Mouse (Mus musculus) mature B cell (primary cell): ENCODE results near the gene Rcn3.
"Not testable (repeated sequence)": the region's sequence is repeated elsewhere in the genome, so short reads cannot be mapped to it uniquely, and the experiment has no call there.

Experiments
- in situ Hi-C: fragments of 300-500 bp; cut with MboI; formaldehyde crosslinking; loops from 2 replicates; pipeline ENCODE4 v1.14.3; 2019

The Rcn3 gene

DNA sequence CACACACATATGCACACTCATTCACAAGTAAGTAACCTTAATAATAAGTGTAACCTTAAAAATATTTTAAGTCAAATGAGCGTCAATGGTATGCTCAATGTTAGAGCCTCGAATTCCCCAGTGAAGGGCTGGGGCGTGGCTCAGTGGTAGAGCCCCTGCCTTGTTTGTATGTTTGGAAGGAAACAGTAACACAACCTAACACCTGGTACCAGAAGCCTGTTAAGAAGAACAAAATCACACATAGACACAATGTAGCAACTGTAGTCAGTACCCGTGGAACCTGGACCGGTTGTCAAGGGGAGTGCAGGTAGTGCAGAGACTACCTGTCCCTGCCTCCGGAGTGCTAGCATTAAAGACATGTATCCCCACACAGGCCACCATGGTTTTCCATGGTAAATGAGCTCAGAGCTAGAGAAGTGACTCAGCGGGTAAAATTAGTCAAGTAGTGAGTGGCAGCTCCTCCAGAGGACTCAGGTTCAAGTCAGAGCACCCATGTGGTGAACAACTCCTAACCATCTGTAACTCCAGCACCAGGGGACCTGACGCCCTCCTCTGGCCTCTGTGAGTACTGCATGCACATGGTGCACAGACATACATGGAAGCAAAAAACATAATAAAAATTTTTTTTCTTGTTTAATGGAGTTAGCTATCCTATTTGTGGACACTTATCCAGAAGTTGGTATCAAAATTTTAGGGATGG lies 6.7 kb upstream of the Rcn3 start:
- in situ Hi-C loops: no loop called here

DNA sequence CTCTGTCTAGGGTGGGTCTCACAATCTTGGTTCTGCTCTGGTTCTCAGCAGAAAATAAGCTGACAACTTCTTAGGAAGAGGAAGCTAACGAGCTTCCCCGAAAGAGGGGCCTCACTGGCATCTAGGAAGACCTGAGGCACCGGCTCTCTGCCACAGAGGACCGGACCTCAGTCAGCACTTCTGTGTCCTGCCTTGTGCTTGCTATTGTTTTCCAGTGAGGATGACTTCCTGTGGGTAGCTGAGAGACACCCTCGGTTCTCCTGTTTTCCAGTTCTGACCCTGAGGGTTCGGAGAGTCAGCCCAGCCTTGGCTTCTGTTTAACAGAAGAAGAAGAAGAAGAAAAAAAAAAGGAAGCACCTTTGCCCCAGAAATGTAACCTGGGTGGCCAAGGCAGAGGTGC lies 5.5 kb upstream of the Rcn3 start:
- in situ Hi-C loops: no loop called here

DNA sequence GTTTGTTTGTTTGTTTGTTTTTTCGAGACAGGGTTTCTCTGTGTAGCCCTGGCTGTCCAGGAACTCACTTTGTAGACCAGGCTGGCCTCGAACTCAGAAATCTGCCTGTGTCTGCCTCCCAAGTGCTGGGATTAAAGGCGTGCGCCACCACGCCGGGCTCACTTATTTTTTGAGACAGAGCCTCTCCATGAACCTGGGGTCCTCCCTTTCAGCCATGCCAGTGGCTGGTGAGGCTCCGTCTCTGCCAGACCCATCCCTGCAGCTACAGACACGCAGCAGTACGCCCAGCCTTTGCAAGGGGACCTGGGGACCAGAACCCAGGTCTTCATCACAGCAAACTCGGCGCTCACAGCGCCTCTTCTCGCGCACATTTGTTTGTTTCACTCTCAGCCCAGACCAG lies 3.9 kb upstream of the Rcn3 start:
- in situ Hi-C loops: not testable (repeated sequence)

GRCm38 (mm10) chr7:45095367-45095766 lies 3.3 kb upstream of the Rcn3 start:
- in situ Hi-C loops: no loop called here

DNA sequence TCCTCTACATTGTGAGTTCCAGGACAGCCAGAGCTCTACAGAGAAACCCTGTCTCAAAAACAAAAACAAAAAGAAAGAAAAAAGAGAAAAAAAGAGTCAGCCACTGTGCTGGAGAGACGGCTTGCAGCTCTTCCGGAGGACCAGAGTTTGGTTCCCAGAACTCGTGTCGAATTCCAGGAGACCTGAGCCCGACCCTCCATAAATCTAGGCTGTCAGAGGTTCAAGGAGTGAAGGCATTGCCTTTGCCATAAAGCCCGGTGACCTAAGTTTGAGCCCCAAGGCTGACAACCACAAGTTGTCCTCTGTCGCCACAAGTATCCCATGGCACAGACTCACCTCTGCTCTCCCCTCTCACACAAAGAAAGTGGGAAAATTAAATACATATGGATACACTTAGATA lies 2.1 kb upstream of the Rcn3 start:
- in situ Hi-C loops: no loop called here

DNA sequence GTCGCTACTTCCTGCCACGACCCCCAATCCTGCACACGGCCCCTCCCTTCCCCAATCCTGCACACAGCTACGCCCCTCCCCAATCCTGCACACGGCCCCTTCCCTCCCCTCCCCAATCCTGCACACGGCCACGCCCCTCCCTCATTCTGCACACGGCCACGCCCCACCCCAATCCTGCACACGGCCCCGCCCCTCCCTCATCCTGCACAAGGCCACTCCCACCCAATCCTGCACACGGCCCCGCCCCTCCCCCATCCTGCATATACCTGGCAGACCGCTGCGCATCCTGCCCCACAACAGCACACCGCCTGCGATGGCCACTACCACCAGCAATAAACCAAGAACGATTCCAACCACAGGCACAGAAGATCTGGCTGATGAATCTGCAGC lies 1.5 kb upstream of the Rcn3 start:
- in situ Hi-C loops: no loop called here

DNA sequence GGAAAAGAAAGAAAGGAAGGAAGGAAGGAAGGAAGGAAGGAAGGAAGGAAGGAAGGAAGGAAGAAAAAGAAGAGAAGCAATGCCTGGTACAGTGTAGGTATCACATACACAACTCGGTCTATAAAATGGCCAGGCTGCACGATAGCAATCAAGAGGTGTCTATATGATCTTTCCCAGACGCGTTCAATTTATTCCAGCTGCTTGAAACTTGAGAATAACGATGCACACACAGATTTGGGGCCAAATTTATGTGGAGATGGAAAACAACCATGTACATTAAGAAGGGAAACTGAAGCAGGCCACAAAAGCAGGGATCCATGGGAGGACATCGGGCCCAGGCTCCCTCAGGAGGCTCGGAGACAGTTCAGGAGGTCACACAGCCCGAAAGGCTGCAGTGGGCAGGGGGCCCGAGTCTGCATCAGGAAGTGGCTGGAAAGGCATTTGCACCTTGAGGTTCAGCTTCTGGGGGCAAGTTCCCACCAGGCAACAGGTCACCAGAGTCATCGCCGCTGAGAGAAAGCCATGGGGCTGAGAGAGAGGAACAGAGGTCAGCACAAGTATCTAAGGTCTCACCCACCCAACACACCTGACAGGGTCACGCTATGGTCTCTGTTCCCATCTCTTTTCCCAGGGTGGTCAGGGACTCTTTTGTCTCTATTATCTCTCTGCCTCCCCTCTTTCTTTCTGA lies 951 bp upstream of the Rcn3 start:
- in situ Hi-C loops: no loop called here

DNA sequence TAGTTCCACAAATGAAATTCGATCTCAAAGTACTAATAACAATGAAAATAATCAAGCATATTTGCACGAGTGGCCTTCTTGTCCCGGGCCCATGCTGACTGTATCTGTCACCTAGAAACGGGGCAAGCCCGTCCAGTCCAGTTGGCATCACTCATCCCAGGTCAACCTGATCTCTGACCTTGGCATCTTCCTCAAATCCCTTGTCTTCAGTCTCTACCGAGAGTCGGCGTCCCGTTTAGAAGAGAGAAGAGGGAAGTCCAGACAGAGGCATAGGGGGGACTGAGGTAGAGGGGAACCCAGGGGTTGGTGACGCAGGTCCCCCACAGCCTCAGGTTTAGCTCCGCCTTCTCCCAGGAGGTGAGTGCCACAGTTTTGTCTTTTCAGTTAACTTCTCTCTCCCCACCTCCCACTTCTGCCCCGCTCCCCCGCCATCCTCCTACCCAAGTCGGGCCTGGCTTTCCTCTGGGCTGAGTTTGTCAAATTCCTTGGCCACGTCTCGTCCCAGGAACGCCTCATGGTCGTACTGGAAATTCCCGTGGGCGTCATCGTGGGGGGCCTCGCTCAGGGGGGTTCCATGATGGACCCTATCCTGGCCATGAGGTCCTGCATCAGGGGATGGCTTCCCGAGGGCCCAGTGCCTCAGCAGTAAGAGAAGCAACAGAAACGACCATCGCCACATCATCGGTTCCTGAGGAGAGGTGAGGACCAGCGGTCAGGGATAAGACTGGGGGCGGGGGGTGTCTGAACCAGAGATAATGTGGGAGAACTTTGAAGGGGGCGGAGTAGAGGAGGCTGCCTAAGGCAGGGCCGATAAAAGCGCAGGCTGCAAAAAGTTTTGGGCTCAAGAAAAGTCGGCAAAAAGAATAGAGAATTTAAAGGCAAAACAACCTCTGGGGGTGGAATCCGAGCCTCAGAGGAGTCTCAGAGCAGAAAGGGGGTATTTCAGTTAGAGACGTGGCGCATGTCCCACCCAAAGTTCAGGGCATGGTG lies 725 bp downstream of the Rcn3 start:
- in situ Hi-C loops: no loop called here

DNA sequence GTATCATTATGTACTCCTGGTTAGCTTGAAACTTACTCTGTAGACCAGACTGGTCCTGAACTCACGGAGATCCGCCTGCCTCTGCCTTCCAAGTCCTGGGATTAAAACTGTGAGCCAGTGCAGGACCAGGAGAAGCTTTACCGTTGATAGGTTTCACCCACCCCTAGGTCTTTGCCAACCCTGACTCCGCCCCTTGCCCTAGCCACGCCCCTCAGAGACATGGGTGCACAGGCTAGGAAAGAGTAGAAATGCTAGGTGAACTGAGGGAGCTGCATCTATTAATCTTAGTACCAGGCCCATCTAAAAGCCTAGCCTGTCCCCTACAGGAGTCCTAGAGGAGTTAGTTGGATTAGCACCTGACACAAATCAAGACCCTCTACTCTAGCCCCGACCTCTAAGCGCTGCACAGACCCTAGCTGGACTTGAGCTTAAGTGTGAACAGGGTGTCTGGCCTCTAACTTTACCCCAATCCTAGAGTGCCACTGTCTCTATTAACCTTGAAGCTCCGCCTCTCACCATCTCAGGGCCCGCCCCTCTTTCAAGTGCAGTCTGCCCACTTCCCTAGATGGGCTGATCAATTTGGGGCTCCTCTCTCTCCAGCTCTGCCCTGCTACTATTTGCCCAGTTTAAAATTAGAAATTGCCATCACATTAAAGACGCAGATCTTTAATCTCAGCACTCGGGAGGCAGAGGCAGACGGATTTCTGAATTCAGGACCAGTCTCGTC lies 1.6 kb downstream of the Rcn3 start:
- in situ Hi-C loops: no loop called here

- in situ Hi-C loops: loop anchor here (5.0 kb wide), 1 partner anchor 44 kb away; no protein-coding TSS in a partner anchor
These were observed 3.4 kb downstream of the Rcn3 start for GRCm38 (mm10) chr7:45088597-45088996.

GRCm38 (mm10) chr7:45086084-45086483 lies 5.9 kb downstream of the Rcn3 start:
- in situ Hi-C loops: loop anchor here (5.0 kb wide), 1 partner anchor 46 kb away; no protein-coding TSS in a partner anchor

DNA sequence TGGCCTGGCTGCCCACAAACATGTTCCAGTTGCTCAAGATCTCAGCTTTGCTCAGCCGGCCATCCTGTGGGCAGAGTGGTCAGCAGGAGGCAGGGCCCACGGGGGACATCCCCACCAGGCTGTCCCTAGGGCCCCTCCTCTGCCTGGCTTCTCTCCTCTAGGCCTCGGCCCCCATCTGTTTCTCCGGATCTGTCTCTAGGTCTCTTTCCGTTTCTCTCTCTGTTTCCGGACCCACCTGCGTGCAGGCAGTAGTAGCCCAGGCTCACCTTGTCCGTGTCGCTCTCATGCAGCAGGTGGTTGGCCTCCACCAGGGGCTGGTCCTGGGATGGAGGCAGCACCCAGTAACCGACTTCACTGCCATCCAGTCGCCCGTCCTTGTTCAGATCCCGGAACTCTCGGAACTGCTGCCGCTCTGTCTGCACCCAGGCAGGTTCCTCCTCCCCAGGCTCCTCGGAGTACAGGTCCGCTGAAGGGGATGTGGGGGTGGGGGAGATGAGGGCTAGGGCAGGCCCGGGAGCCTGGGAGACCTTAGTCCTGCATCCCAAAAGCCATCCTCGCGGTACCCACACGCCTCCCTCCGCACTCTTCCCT lies 8.6 kb downstream of the Rcn3 start:
- in situ Hi-C loops: no loop called here

- in situ Hi-C loops: no loop called here
These were observed 9.4 kb downstream of the Rcn3 start for GRCm38 (mm10) chr7:45082401-45083299.

DNA sequence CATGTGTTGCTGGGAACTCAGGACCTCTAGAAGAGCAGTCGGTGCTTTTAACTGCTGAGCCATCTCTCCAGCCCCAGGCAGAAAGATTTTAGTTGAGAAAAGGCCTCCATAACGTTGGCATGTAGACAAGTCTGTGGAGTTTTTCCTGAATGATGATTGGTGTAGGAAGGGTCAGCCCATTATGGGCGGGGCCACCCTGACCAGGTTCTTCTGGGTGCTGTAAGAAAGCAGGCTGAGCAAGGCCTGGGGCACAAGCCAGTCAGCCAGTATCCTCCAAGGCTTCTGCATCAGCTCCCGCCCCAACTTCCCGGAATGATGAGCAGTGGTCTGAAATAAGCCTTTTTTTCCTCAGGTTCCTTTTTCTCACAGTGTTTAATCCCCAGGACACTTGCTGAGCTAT lies 11.0 kb downstream of the Rcn3 start:
- in situ Hi-C loops: no loop called here

GRCm38 (mm10) chr7:45079856-45080255 lies 12.2 kb downstream of the Rcn3 start:
- in situ Hi-C loops: no loop called here

DNA sequence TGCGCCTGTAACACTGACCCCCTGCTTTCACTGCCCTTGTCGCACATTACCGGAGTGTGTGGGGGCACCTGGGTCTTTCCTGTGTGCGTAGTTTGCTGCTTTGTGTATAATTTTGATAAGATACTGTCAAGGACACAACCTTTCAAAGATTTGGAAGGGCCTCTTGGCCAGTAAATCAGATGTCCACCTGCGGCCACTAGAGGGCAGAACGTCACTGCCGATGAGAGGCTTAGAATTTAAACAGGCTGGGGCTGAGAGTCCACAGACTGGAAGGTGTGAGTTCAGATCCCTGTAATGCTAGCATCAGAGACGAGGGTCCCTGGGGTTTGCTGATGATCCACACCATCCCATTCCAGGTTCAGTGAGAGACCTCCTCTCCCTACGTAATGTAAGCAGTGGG lies 13.5 kb downstream of the Rcn3 start:
- in situ Hi-C loops: no loop called here

DNA sequence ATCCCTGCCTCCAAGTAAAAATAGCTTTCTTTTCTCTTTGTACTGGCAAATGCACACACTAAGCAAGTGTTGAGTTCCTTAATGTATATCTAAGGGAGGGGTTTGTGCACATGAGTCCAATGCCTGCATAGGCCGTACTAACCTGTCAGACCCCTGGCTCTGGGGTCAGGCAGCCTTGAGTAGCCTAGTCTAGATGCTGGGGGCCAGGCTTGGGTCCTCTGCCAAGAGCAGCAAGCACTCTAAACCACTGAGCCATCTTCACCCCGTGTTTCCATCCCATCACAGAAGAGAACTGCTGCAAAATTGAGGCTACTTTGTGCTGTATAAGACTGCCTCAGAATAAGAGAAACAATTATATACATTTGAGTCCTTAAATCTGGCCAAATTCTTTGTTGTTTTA lies 14.2 kb downstream of the Rcn3 start:
- in situ Hi-C loops: no loop called here

DNA sequence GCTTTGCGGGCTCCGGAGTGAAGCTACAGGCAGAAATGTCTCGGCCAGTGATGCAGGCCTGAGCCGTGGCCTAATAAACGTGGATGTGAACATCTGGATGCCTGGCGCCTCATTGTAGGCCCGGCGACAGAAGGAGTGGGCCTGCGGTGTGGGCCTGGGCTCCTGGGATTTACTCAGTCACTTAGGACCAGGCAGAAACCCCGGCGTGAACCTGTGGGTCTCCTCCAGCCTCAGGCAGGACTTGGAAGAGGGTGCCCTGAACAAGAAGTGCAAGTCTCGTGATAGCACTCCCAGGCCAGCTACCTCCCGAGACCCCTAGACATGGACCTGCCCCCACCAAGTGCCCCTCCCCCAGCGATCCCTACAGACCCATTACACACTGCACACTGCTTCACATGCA lies 14.7 kb downstream of the Rcn3 start:
- in situ Hi-C loops: no loop called here

DNA sequence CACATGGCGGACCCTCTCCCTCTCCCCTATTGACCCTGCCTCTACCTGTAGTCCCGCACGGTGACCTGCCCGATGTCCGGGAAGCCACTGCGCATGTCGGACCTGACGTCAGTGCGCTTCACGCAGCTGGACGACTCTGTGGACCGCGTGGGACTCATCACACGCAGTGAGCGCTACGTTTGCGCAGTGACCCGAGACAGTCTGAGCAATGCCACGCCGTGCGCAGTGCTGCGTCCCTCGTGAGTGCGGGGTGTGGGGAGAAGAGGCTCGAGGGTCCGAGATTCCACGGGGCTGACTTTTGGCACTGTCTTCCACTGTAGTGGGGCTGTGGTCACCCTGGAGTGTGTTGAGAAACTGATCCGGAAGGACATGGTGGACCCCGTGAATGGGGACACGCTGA lies 15.5 kb downstream of the Rcn3 start:
- in situ Hi-C loops: no loop called here

DNA sequence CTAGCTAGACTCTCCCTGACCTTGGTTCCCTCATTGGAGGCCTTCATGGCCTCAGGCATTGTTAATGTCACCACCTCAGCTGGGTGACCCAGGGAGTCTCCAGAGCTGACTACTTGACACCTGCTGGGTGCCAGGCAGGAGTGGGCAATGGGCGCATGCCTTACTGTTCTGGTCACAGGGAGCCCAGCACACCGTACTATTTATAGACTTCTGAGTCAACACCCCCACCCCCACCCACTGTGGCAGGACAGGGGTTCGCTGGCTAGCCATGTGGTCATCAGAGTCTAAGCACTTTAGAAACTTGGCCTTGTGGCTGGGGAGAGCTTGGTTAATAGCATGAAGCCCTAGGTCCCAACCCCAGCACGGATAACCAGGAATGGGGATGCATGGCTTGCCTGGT lies 16.6 kb downstream of the Rcn3 start:
- in situ Hi-C loops: no loop called here
